Mouse (Mus musculus) CH12.LX (cell line): Measurements from ENCODE around the gene Lmf2. TPM values are rescaled to one million over a fixed set of nuclear protein-coding genes. Genes with fewer than 3 reads are reported as not detected.
A peak's percentile ranks its signal among the peaks of the same experiment; 100 is the strongest.

ENCODE experiments used
- DNase-seq: peaks from one replicate; pipeline ENCODE4 v3.0.0-alpha.2; 2013; ENCODE audit errors: extremely low read depth
- H3K27ac ChIP-seq: 2 replicates; pipeline ENCODE4 v1.5.1; 2012; ENCODE audit warnings: low read depth, mild to moderate bottlenecking, control low read depth, moderate library complexity; ENCODE audit not compliant: insufficient read depth
- H3K27me3 ChIP-seq: replicated peaks from 2 replicates; pipeline ENCODE3; 2012; ENCODE audit warnings: inconsistent platforms
- H3K36me3 ChIP-seq, 2 experiments: replicated peaks in 1 of 2; 2 replicates each; pipeline versions ENCODE3 to v1.6.1; 2012; ENCODE audit warnings: inconsistent platforms in 1 of 2, low read length in 1 of 2, mild to moderate bottlenecking in 1 of 2, mixed read lengths in 1 of 2, moderate library complexity in 1 of 2; ENCODE audit not compliant: control insufficient read depth in 1 of 2, insufficient read depth in 1 of 2
- H3K4me1 ChIP-seq, 2 experiments: 2 replicates each; pipeline ENCODE4 v1.6.1; 2012; ENCODE audit warnings: inconsistent platforms in 1 of 2, moderate library complexity in 1 of 2; ENCODE audit not compliant: insufficient read depth in 2 of 2, control insufficient read depth in 1 of 2
- H3K4me2 ChIP-seq: 2 replicates; pipeline ENCODE4 v1.6.1; 2012; ENCODE audit warnings: low read depth, mild to moderate bottlenecking, control low read depth; ENCODE audit not compliant: poor library complexity, insufficient read depth, severe bottlenecking
- H3K4me3 ChIP-seq, 3 experiments: fragments of 150-350 bp in 1 of 3; sonication (generic) in 1 of 3; replicated peaks in 1 of 3; 2 replicates each; pipeline versions ENCODE3 to v1.5.1; 2011 to 2012; ENCODE audit warnings: low read depth in 2 of 3, low read length in 2 of 3, mild to moderate bottlenecking in 2 of 3, moderate library complexity in 2 of 3, control low read depth in 1 of 3, improper control_type of control experiment in 1 of 3, inconsistent platforms in 1 of 3, mixed read lengths in 1 of 3; ENCODE audit not compliant: poor library complexity in 1 of 3
- H3K79me2 ChIP-seq: replicated peaks from 2 replicates; pipeline ENCODE4 v1.6.1; 2012; ENCODE audit warnings: mild to moderate bottlenecking, moderate library complexity; ENCODE audit not compliant: control insufficient read depth, poor library complexity, insufficient read depth, severe bottlenecking; ENCODE audit errors: extremely low read depth
- H3K9ac ChIP-seq: 2 replicates; pipeline ENCODE4 v1.6.1; 2012; ENCODE audit warnings: low read depth, mild to moderate bottlenecking, control low read depth, moderate library complexity; ENCODE audit not compliant: insufficient read depth
- H3K9me3 ChIP-seq: replicated peaks from 2 replicates; pipeline ENCODE3; 2012; ENCODE audit warnings: low read length, inconsistent platforms, mixed read lengths
- BHLHE40 ChIP-seq: IDR thresholded peaks from 2 replicates; pipeline ENCODE4 v1.6.1; 2011; ENCODE audit warnings: mild to moderate bottlenecking, low read depth, low read length, improper control_type of control experiment
- CHD1 ChIP-seq: IDR thresholded peaks from 2 replicates; pipeline ENCODE4 v1.6.1; 2012; ENCODE audit warnings: low read depth, low read length, improper control_type of control experiment, inconsistent platforms
- CHD2 ChIP-seq: IDR thresholded peaks from 2 replicates; pipeline ENCODE4 v1.6.1; 2011; ENCODE audit warnings: low read length, improper control_type of control experiment
- CTCF ChIP-seq, 2 experiments: IDR thresholded peaks in 1 of 2; conservative IDR thresholded peaks in 1 of 2; 2 replicates each; pipeline ENCODE4 v1.5.1; 2011 to 2012; ENCODE audit warnings: low read depth in 2 of 2, low read length in 2 of 2, improper control_type of control experiment in 1 of 2, inconsistent platforms in 1 of 2, mild to moderate bottlenecking in 1 of 2, moderate library complexity in 1 of 2
- E2F4 ChIP-seq: IDR thresholded peaks from 2 replicates; pipeline ENCODE4 v1.6.1; 2011; ENCODE audit warnings: low read depth, low read length, improper control_type of control experiment; ENCODE audit not compliant: insufficient replicate concordance
- ELF1 ChIP-seq: IDR thresholded peaks from 2 replicates; pipeline ENCODE4 v1.6.1; 2014; ENCODE audit warnings: low read depth, mild to moderate bottlenecking, inconsistent platforms, low read length, improper control_type of control experiment
- EP300 ChIP-seq: IDR thresholded peaks from 2 replicates; pipeline ENCODE4 v1.6.1; 2011; ENCODE audit warnings: low read length, improper control_type of control experiment
- HCFC1 ChIP-seq: IDR thresholded peaks from 2 replicates; pipeline ENCODE4 v1.6.1; 2012; ENCODE audit warnings: low read depth, mild to moderate bottlenecking, inconsistent platforms, low read length, improper control_type of control experiment
- KAT2A ChIP-seq: IDR thresholded peaks from 2 replicates; pipeline ENCODE4 v1.6.1; 2012; ENCODE audit warnings: low read length, improper control_type of control experiment, inconsistent platforms; ENCODE audit not compliant: insufficient replicate concordance
- MXI1 ChIP-seq: IDR thresholded peaks from 2 replicates; pipeline ENCODE4 v1.6.1; 2011; ENCODE audit warnings: mild to moderate bottlenecking, low read depth, low read length, improper control_type of control experiment
- NELFE ChIP-seq: IDR thresholded peaks from 2 replicates; pipeline ENCODE4 v1.6.1; 2011; ENCODE audit warnings: low read depth, low read length, improper control_type of control experiment
- POLR2A ChIP-seq: IDR thresholded peaks from 2 replicates; pipeline ENCODE4 v1.6.1; 2011; ENCODE audit warnings: low read depth, mild to moderate bottlenecking, improper control_type of control experiment, low read length
- RCOR1 ChIP-seq: conservative IDR thresholded peaks from 2 replicates; pipeline ENCODE4 v1.6.1; 2012; ENCODE audit warnings: low read depth, mild to moderate bottlenecking, inconsistent platforms, low read length, improper control_type of control experiment
- SIN3A ChIP-seq: IDR thresholded peaks from 2 replicates; pipeline ENCODE4 v1.6.1; 2012; ENCODE audit warnings: low read length, improper control_type of control experiment, inconsistent platforms
- SMC3 ChIP-seq: IDR thresholded peaks from 2 replicates; pipeline ENCODE4 v1.6.1; 2011; ENCODE audit warnings: low read depth, low read length, improper control_type of control experiment
- UBTF ChIP-seq: IDR thresholded peaks from 2 replicates; pipeline ENCODE4 v1.6.1; 2012; ENCODE audit warnings: low read depth, mild to moderate bottlenecking, inconsistent platforms, low read length, improper control_type of control experiment, moderate library complexity
- USF1 ChIP-seq: IDR thresholded peaks from 2 replicates; pipeline ENCODE4 v1.6.1; 2014; ENCODE audit warnings: low read depth, mild to moderate bottlenecking, inconsistent platforms, low read length, improper control_type of control experiment
- USF2 ChIP-seq: conservative IDR thresholded peaks from 2 replicates; pipeline ENCODE4 v1.6.1; 2011; ENCODE audit warnings: low read depth, low read length, improper control_type of control experiment
- ZMIZ1 ChIP-seq: IDR thresholded peaks from 2 replicates; pipeline ENCODE4 v1.6.1; 2012; ENCODE audit warnings: low read depth, mild to moderate bottlenecking, inconsistent platforms, low read length, improper control_type of control experiment
- dilution Hi-C: fragments of 300-500 bp; cut with MboI; formaldehyde crosslinking; loops from 2 replicates; pipeline ENCODE4 v1.14.3; 2020; ENCODE audit warnings: low sequenced_read_pairs; ENCODE audit not compliant: extremely low pct_unique_long_range_greater_than_20kb, extremely low pct_ligation_motif_present
- in situ Hi-C: fragments of 300-500 bp; cut with MboI; formaldehyde crosslinking; loops from 3 replicates; pipeline ENCODE4 v1.14.3; 2019; ENCODE audit warnings: low sequenced_read_pairs, low pct_ligation_motif_present, low pct_unique_long_range_greater_than_20kb, mixed read lengths
- polyA plus RNA-seq: library from polyadenylated mRNA; unstranded; fragments of >175 nt; gene quantifications from 2 replicates; pipeline ENCODE4 v1.2.1, GENCODE M21; 2012; ENCODE audit warnings: low read depth; ENCODE audit not compliant: insufficient read length
- total RNA-seq, 2 experiments: library from RNA; depleted of rRNA; stranded (reverse); fragments of 300-350 nt in 1 of 2; fragments of >200 nt in 1 of 2; gene quantifications; 2 replicates each; pipeline ENCODE4 v1.2.3; 2012 to 2014

Gene Lmf2
- total and polyA plus RNA-seq, 3 experiments: 9.9 to 36.2 (median 18.5) TPM

DNA sequence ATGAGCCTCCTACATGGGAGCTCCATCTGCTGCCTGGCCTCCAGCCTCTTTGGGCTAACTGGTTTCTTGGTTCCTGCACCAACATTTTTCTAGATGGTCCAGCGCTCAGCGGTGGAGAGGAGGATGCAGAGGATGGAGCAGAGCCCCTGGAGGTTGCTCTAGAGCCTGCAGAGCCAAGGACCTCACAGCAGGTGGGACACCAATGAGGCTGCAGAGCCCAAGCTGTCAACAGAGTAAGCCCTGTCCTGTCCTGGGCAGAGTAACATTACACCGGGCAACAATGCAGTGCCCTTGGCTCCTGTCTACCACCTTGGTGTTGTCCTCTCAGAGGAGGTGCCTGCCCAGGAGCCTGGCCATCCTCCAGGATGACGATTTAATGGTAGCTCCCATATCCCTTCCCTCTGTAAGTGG lies 9.7 kb upstream of the Lmf2 start:
- H3K9me3 ChIP-seq: no peaks in the 10 kb centered on the region
- peaks cover 99% of the 10 kb centered on the region in 2 experiments for H3K36me3 ChIP-seq
- H3K27ac ChIP-seq: no peak overlapping the region
- peaks cover 23% of the 10 kb centered on the region for H3K79me2 ChIP-seq
- no peak for TF ChIP-seq POLR2A
- H3K4me2 ChIP-seq: no peak overlapping the region
- in situ Hi-C loops (loop anchor here (25.0 kb wide), 1 partner anchor 253 kb away; the partner anchor contains the start of gene Tubgcp6), dilution Hi-C loops (no loop called here)
- no peaks in the 10 kb centered on the region for H3K4me1 ChIP-seq
- H3K27me3 ChIP-seq: no peaks in the 10 kb centered on the region
- H3K9ac ChIP-seq: no peak overlapping the region
- no peak for DNase-seq
- H3K4me3 ChIP-seq: no peak overlapping the region

DNA sequence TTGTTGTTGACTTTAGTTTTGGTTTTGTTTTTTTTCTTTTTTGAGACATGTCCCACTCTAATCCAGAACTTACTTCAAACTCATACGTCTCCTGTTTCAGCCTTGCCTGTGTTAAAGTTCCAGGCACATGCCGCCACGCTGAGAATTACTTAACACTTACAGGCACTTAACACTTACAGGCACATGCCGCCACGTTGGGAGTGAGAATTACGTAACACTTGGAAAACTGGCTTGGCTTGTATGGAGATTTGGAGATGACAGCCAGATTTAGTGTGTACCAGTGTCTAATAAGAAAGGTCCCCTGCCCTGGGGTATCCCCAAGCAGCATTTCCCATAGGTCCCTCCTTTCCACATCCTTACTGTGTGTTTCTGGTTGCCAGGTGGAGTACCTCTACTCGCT lies 7.6 kb upstream of the Lmf2 start:
- Histone ChIP-seq H3K79me2 (peaks cover 44% of the 10 kb centered on the region), H3K27ac (no peak overlapping the region), H3K9ac (no peak overlapping the region), H3K36me3 (peaks cover 87 to 97% of the 10 kb centered on the region in 2 experiments), H3K27me3 (no peaks in the 10 kb centered on the region), H3K4me2 (no peak overlapping the region), H3K4me1 (peaks cover 5 to 18% of the 10 kb centered on the region in 2 experiments), H3K4me3 (no peak overlapping the region), H3K9me3 (no peaks in the 10 kb centered on the region)
- no peak for DNase-seq
- dilution Hi-C loops: no loop called here
- TF ChIP-seq USF2 (no peak), SMC3 (no peak), KAT2A (no peak)
- in situ Hi-C loops: loop anchor here (25.0 kb wide), 1 partner anchor 251 kb away; the partner anchor contains the start of gene Tubgcp6

DNA sequence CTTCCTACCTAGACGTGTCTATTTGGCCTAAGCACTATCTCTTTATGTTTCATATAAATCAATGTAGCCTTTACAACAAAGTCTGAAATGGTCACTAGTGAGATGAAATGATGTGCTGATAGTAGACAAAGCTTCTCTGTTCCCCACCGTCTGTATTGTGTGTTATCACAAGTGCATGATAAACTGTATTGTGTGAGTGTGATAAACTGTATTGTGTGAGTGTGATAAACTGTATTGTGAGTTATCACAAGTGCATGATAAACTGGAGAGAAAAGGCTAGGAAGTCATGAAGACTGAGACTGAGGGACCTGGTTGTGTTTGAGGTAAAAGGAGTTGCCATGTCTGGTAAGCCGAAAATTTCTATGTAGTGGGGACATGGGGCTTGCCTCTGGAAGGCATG lies 3.3 kb upstream of the Lmf2 start:
- 0 out of 2 replicates have a peak overlapping the region, but pooled peaks have one; percentile 18 for H3K4me2 ChIP-seq

DNA sequence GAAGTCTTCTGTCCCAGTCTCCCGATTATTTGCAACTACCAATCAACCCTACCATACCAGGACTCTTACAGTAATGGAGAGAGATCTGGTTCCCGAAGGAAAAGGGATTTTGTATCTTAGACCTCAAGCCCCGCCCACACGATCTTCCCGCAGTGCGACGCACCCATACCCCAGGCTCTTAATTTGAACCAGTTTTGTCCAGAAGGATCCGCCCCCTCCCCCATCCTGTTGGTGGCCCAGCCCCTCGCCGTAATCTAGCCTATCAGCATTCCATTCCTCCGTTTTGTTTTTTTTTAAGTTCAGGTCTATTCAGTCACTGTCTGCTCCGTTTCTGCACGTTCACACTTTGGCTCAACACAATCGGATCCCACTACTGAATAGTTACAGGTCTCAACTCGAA lies 913 bp upstream of the Lmf2 start:
- Histone ChIP-seq H3K4me2 (peak overlapping the region; percentile 89), H3K4me1 (peaks cover 15 to 41% of the 10 kb centered on the region in 2 experiments), H3K9me3 (no peaks in the 10 kb centered on the region), H3K36me3 (peaks cover 46 to 62% of the 10 kb centered on the region in 2 experiments), H3K4me3 (peak overlapping the region; percentile 77 to 92 (median 85)), H3K27me3 (no peaks in the 10 kb centered on the region), H3K79me2 (peaks cover 64% of the 10 kb centered on the region), H3K27ac (no peak overlapping the region), H3K9ac (peak overlapping the region; percentile 85)
- dilution Hi-C loops: no loop called here
- peak; percentile 95 for DNase-seq
- in situ Hi-C loops: loop anchor here (25.0 kb wide), 1 partner anchor 244 kb away; the partner anchor contains the start of gene Tubgcp6
- TF ChIP-seq UBTF (no peak), KAT2A (no peak), SIN3A (peak; percentile 65), SMC3 (no peak), ZMIZ1 (no peak), CHD1 (no peak; the same call in 1 of the 2 replicates), MXI1 (peak; percentile 42; the same call in 1 of the 2 replicates), CHD2 (no peak; the same call in 1 of the 2 replicates), USF1 (no peak), BHLHE40 (peak; percentile 52; the same call in 1 of the 2 replicates), NELFE (0 out of 2 replicates have a peak, but pooled peaks have one; percentile 12), RCOR1 (0 out of 2 replicates have a peak, but pooled peaks have one; percentile 6), EP300 (no peak), ELF1 (no peak), CTCF (conservative IDR thresholded peaks at IDR 0.05 in 1 of 2, IDR thresholded peaks at IDR 0.05 in 1 of 2; ENCODE audit: low read depth in 2 of 2, low read length in 2 of 2) (no peak), E2F4 (no peak)

More for the DNA sequence above, 3.3 kb upstream of the Lmf2 start:
- TF ChIP-seq ELF1 (no peak), HCFC1 (no peak)
- Histone ChIP-seq H3K36me3 (peaks cover 46 to 62% of the 10 kb centered on the region in 2 experiments), H3K27ac (no peak overlapping the region), H3K9ac (no peak overlapping the region), H3K79me2 (peaks cover 75% of the 10 kb centered on the region), H3K27me3 (no peaks in the 10 kb centered on the region), H3K4me1 (peaks cover 13 to 38% of the 10 kb centered on the region in 2 experiments), H3K4me3 (no peak overlapping the region), H3K9me3 (no peaks in the 10 kb centered on the region)
- dilution Hi-C loops (no loop called here), in situ Hi-C loops (loop anchor here (25.0 kb wide), 1 partner anchor 246 kb away; the partner anchor contains the start of gene Tubgcp6)
- DNase-seq: no peak
